Mouse (Mus musculus) stomach, postnatal 0 days (tissue): ENCODE data around the gene Ift27.

ENCODE experiments used
- CTCF ChIP-seq: IDR thresholded peaks from 2 replicates; pipeline ENCODE4 v1.5.1; 2016; ENCODE audit warnings: antibody characterized with exemption, low read depth, mild to moderate bottlenecking, moderate library complexity
- EP300 ChIP-seq: optimal IDR thresholded peaks from 2 replicates; pipeline ENCODE3; 2016; ENCODE audit warnings: antibody characterized with exemption

- TF ChIP-seq CTCF (no peak), EP300 (no peak)
Observed at GRCm38 (mm10) chr15:78133389-78133788, 40.5 kb downstream of the Ift27 start.
